Mouse (Mus musculus) heart, adult 2 months (tissue): ENCODE results near the gene 4921530L21Rik.

ENCODE experiments used
- CTCF ChIP-seq: fragments of 200-600 bp; IDR thresholded peaks from 2 replicates; pipeline ENCODE4 v1.8.1; 2022; ENCODE audit warnings: antibody characterized with exemption, mild to moderate bottlenecking, moderate library complexity
- EP300 ChIP-seq: fragments of 200-500 bp; IDR thresholded peaks from 2 replicates; pipeline ENCODE4 v1.6.1; 2011; ENCODE audit warnings: low read depth, low read length, control low read depth; ENCODE audit not compliant: insufficient read depth
- POLR2A ChIP-seq: fragments of 200-500 bp; IDR thresholded peaks from 2 replicates; pipeline ENCODE4 v1.6.1; 2011; ENCODE audit warnings: mild to moderate bottlenecking, low read depth, low read length, control low read depth; ENCODE audit not compliant: insufficient read depth

DNA sequence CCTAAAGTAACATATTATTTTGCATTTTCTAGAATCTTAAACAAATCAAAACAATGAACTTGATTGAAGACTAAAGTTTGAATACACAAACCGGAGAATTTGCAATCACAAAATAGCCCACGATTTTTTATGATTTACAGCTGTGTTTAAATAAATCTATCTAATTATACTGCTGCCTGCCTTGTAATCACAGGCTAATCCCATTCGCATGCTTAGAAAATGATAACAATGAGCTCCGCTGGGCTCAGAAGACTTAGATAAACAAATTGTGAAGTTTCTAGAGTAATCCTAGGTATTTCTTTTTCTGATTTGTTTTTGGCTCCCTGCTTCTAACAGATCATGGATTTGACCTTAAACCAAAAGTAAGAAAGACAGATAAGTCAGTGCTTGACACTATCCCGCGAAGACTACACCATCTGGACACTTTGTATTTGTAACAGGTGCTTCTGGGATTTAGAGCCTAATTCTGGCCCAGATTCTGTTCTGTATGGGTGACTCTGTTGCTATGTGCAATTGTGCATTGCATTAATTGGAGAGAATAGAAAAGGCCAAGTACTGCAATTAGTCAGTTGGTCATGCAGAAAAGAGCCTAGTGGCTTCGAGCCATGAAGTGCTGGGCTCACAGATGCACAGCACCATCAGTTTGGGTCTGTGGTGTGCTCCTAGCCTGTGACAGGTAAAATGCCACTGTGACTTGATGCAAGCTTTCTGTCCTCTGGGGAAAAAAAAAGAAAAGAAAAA, 15.2 kb upstream of the 4921530L21Rik start:
- TF ChIP-seq CTCF = no peak
- no peak for TF ChIP-seq POLR2A
- TF ChIP-seq EP300 = no peak
